Mouse (Mus musculus): ENCODE measurements around the gene Ppfibp2. TPM values are rescaled to one million over a fixed set of nuclear protein-coding genes. Genes with fewer than 3 reads are reported as not detected.

Gene Ppfibp2
- total RNA-seq, 2 experiments from 2014 or later = 4.3 to 5.9 TPM

- DNase-seq (ENCODE audit: low spot score in 2 of 2) = no peak
Observed at GRCm38 (mm10) chr7:107752031-107752520, 157.1 kb downstream of the Ppfibp2 start.

DNA sequence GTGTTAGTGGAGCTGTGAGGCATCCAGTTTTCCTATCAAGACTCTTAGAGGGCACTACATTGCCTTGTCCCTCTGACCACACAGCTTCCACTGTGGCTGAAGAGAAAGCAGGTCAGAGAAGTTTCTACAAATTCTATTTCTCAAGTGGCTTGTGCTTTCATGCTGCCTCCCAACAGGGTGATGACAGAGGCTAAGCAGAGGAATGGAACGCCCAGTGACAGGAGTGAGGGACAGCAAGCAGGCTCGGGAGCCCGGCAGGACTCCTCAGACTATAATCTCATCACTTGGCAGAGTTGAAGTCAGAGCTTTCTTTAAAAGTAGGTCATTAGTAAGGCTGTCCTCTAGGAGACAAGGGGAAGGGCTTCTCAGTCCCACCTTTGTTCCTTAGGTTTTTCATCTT, 160.9 kb downstream of the Ppfibp2 start:
- DNase-seq (ENCODE audit: low spot score in 2 of 2) = no peak

GRCm38 (mm10) chr7:107756748-107757147, 161.7 kb downstream of the Ppfibp2 start:
- DNase-seq (ENCODE audit: low spot score in 2 of 2) = no peak

GRCm38 (mm10) chr7:107757308-107758151, 162.5 kb downstream of the Ppfibp2 start, which contains the start of gene Cyb5r2:
Cyb5r2 (minus strand) TSS chr7:107758032.
- DNase-seq (ENCODE audit: low spot score in 2 of 2) = no peak

- DNase-seq (ENCODE audit: low spot score in 2 of 2) = no peak
Observed at GRCm38 (mm10) chr7:107770812-107771211, 175.8 kb downstream of the Ppfibp2 start.

GRCm38 (mm10) chr7:107778216-107778615, 183.2 kb downstream of the Ppfibp2 start:
- DNase-seq (ENCODE audit: low spot score in 2 of 2) = no peak

- peak in 1 of 2 experiments; percentile 18 for DNase-seq (ENCODE audit: low spot score in 2 of 2)
Observed at GRCm38 (mm10) chr7:107779611-107780010, 184.6 kb downstream of the Ppfibp2 start.

- DNase-seq (ENCODE audit: low spot score in 2 of 2) = peak in 1 of 2 experiments; percentile 33
Observed at GRCm38 (mm10) chr7:107787977-107788620, 193.1 kb downstream of the Ppfibp2 start.

DNA sequence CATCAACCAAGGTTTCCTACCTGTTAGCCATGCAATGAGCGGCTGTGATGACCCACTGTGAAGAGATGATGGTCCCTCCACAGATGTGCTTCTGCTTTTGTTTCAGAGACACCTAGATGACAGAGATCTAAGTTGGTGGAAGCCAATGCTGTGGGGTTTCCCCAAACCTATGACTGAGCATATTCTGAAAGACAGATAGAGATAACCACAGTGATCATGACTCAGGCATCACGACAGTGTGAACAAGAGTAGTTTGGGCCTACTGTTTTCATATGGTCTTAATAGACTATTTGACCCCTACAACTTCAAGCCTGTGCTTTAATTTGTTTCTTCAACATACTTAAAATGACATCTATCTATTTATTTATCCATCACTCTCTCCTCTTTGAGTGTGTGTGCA, 201.5 kb downstream of the Ppfibp2 start:
- no peak for DNase-seq (ENCODE audit: low spot score in 2 of 2)

Other genes with a start within 250 kb of the Ppfibp2 start
- 10 to 100 TPM in 1 of 2 experiments, 1 to 10 TPM in 1; 7.6 to 10.4 TPM for gene Syt9, start 224.5 kb upstream of the Ppfibp2 start, total RNA-seq (2021)
- gene Olfml1, start 27.8 kb upstream of the Ppfibp2 start, total RNA-seq (2021) = 10 to 100 TPM in 1 of 2 experiments, 1 to 10 TPM in 1; 9.2 to 10.3 TPM
- not detected for gene 5330417H12Rik, start 30.0 kb downstream of the Ppfibp2 start, total RNA-seq (2021)
- not detected for gene Cyb5r2, start 162.8 kb downstream of the Ppfibp2 start, total RNA-seq (2021)
- not detected for gene Ovch2, start 206.0 kb downstream of the Ppfibp2 start, total RNA-seq (2021)
- gene Olfr467, start 217.1 kb downstream of the Ppfibp2 start, total RNA-seq (2021) = not detected
- not detected for gene Olfr469, start 230.3 kb downstream of the Ppfibp2 start, total RNA-seq (2021)

Measured in layer of hippocampus, postnatal 14 days (tissue).